Mouse (Mus musculus): ENCODE data around the gene Map3k21.

Map3k21 gene

DNA sequence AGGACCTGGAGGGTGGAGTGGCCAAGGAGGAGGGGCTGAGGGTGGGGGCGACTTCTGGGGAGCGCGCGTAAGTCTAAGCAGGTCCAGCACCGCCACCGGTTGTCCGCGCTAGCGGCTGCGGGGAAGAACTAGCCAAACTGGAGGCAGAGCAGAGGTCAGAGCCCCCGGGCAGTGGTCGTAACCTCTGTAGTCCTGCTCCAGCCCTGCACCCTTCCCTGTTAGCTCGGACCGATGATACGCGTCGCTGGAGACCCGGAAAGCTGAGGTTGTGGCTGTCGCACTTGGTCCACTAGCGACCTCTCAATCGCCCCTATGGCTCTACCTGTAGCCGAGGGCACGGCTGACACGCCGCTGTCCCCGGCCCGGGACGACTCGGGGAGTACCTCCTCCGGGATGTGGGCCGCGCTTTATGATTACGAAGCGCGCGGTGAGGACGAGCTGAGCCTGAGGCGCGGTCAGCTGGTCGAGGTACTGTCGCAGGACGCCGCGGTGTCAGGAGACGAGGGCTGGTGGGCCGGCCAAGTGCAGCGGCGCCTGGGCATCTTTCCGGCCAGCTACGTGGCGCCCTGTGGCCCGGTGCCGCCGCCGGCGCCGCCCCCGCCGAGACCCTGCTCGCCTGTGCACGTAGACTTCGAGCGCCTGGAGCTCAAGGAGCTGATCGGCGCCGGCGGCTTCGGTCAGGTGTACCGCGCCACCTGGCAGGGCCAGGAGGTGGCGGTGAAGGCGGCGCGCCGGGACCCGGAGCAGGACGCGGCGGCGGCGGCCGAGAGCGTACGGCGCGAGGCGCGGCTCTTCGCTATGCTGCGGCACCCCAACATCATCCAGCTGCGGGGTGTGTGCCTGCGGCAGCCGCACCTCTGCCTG, at the start of gene Map3k21:
Gene Map3k21 (plus strand): TSS at position 86 of the 864 bp plus-strand sequence.
- in situ Hi-C loops (cut with MboI, MseI), result no loop called here

DNA sequence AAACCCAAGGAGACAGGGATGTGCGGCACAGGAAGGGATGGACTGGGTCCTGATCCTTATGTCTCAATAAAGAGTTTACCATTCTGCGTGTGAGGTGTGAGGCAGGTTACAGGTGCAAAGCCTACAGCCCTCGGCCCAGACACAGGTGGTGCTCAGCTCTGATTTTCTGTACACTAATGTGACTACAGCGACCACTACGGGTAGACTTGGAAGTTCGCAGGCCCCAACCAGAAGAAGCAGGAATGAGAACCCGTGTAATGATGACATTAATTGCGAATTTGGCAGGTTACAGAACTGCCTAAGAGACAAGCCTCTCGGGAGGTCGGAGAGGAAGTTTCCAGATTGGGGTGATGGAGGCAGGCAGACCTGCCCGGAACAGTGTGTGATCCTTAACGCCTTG, 44.1 kb upstream of the Map3k21 start:
- in situ Hi-C loops (cut with MboI, MseI), result no loop called here

DNA sequence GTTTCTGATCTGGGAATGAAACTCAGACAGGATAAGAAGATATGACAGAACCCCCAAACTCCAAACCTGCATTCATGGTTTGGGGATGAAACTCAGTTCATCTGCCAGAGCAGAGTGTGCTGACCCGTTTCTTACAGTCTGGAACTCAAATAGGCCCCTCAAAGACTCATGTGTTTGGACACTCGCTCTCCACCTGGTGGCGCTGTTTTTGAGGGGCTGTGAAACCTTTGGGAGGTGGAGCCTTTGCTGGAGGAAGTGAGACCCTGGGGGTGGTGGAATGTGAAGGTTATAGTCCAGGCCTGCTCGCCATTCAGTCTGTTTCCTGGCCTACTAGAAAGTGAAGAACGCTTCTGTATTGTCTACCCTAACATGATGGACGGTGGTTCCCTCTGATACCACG, 41.7 kb upstream of the Map3k21 start:
- in situ Hi-C loops (cut with MboI, MseI), result no loop called here

DNA sequence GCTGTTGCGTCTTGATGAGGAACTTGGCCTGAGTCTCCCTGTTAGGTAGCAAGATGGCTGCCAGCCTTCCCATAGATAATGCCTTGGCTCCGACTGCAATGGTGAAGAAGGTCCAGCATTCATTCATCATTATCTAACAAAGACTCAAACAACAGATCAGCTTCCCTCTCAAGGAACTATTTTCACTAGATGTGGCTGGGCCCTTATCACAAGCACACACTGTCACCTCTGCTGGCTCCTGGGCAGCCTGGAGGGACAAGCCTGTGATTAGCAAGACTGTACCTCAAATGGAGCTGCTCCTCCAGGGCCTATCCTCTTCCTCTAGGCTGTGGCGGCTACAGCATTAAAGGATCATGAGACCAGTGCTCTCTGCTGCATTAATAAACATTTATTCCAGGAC, 40.5 kb upstream of the Map3k21 start:
- in situ Hi-C loops (cut with MboI, MseI), result loop anchor here (5.0 kb wide), 1 partner anchor 687 kb away; no protein-coding TSS in a partner anchor

DNA sequence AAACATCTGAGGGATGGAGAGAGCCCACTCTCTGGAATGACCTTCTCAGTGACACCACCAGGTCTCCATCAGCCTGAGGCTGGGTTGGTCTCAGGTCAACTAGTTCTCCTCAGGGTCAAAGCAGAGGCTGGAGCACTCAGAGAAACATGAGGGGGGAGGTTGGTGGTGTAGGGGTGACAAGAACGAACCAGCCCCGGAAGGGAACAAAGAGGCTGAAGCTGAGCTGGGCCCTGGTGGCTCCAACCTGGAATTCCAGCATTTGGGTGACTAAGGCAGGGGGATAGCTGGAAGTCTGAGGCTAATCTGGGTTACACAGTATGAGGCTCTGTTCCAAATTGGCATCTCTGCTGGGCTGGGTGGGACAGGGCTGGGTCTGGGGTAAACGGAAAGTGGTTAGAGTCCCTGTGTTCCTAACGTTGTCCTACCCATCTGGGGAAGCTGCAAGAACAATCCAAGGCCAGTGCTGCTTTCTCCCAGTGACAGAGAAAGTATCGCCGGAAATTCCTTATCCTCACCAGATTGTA, 40.0 kb upstream of the Map3k21 start:
- in situ Hi-C loops (cut with MboI, MseI), result loop anchor here (5.0 kb wide), 1 partner anchor 688 kb away; no protein-coding TSS in a partner anchor

DNA sequence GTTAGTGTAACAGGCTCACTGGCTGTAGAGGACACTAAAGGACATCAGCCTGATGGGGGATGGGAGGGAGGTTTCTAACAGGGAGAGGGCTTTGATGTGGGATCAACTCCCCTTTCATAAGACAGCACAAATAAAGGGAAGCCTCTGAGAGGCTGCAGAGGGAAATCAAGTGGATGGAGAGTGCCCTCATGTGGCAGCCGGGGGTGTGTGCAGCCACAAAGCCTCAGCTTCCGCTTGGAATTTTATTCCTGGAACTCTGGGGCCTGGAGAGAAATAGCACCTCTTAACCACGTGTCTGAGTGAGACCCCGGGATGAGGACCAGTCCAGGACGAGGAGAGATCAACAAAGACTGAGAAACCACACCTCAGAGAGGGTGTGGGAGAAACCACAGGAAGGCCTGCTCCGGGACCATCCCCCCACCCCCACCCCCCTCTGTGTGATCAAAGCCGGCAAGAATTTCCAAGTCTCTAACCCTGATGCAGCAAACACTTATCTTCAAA, 39.4 kb upstream of the Map3k21 start:
- in situ Hi-C loops (cut with MboI, MseI), result loop anchor here (5.0 kb wide), 1 partner anchor 689 kb away; no protein-coding TSS in a partner anchor

DNA sequence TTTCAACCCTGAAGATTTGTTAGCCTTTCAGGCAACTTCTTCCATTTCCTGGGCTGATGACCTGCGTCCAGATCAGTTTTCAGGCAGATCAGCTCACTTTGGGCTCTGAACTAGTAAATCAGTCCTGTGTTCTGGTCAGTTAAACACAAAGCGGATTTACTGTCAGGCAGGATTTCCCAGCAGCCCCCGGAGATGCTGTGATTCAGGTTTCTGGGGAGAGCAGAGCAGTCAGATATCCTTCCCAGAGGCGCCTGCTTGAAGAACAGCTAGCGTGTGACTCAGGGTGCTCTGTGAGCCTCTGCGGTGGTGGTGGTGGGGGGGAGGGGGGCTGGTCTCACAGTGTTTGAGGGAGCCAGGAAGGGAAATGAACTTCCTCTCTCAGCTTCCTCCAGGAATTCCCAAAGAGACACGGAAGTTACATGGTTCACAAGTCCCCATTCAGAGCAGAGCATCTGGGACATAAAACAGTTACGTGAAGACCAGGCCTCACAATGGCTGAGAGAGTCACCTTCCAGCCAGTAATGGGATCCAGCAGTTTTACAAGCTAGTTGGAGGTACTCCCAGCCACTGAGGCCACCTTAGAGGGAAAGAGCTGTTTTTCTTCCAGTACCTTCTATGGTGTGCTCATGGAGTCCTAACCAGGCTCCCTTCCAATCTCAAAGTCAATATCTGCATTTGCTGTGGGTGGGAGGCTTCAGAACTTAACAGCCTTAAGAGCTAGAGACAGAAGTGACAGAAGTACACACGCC, 37.6 kb upstream of the Map3k21 start:
- in situ Hi-C loops (cut with MboI, MseI), result loop anchor here (5.0 kb wide), 1 partner anchor 690 kb away; no protein-coding TSS in a partner anchor

DNA sequence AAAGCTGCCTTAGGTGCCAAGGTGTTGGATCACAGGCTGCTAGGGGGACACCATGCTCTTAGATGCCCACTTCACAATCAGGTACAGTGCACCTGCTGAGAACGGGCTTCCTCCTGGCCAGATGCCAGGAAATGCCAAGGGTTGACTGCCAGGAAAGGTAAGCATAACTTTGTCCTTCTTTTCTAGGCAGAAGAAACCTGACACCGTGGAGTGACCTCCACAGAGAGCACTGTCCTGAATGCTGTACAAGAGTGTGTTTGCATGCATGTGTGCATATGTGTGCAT, 37.1 kb upstream of the Map3k21 start:
- in situ Hi-C loops (cut with MboI, MseI), result loop anchor here (5.0 kb wide), 1 partner anchor 691 kb away; no protein-coding TSS in a partner anchor

DNA sequence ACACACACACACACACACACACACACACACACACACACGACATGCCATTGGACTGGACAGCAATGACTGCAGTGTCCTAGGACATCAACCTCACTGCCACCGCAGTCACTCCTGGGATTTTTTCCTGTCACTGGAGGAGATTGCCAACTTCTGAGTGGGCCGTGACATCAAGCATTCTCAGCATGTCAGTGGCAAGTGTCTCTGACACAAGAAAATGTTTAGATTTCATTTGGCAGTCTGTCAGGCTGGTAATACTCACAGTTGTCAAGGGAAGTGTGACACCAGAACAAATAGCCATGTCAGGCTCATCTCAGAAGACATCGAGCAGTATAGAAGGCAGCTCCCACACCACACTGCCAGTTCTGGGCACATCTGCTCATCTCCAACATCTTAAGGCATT, 29.8 kb upstream of the Map3k21 start:
- in situ Hi-C loops (cut with MboI, MseI), result no loop called here

DNA sequence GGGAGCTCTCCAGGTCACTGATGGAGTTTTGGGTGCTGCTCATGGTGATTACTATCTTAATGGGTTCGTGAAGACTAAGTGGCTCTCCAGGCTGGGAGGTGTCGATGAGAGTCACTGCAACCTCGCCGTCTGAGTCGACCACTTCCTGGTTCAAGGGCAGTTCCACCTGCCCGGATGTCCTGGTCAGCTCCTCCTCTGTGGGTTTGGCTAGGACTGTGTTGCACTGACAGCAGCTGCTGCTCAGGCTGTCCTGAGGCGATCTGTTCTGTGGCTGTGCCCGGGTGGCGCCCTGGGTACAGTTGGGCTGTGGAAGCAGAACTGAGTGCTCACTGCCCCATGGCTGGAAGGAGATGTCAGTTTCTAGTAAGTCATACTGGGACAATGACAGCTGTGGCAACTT, 22.7 kb upstream of the Map3k21 start:
- in situ Hi-C loops (cut with MboI, MseI), result no loop called here

DNA sequence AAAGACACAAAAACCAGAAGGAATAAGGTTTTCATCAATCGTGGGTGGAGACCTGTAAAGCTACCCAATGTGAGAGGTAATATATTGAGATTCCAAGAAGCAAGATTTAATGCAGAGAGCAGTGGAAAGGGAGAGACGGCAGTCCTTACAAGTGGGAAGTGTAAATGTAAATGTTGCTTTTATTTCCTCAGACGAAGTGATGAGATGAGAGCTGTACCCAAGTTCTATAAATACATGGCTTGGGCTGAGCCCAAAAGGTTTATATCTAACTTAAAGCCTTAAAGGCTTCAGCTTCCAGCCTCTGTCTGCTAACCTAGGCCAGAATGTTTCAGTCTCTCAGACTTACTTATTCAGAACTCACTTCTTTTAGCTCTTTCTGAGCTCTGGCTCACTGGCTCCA, 20.3 kb upstream of the Map3k21 start:
- in situ Hi-C loops (cut with MboI, MseI), result no loop called here

DNA sequence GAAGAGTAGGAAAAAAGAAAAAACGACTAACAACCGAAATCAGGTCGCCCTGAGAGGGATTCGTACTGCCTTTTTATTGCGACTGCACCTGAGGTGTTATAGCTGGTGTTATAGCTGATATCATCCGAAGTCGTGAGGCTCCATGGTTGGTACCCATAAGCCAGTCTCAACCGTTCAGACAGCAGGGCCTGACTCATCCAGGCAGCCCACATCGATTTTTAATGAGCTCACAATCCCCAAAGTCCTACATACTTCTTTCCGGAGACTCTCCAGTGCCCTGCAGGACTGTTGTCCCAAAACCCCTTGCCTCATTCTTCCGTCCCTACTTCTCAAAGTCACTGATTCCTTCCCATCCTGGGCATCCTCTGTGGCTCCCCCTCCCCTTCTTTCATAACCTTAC, 12.9 kb upstream of the Map3k21 start:
- in situ Hi-C loops (cut with MboI, MseI), result no loop called here

DNA sequence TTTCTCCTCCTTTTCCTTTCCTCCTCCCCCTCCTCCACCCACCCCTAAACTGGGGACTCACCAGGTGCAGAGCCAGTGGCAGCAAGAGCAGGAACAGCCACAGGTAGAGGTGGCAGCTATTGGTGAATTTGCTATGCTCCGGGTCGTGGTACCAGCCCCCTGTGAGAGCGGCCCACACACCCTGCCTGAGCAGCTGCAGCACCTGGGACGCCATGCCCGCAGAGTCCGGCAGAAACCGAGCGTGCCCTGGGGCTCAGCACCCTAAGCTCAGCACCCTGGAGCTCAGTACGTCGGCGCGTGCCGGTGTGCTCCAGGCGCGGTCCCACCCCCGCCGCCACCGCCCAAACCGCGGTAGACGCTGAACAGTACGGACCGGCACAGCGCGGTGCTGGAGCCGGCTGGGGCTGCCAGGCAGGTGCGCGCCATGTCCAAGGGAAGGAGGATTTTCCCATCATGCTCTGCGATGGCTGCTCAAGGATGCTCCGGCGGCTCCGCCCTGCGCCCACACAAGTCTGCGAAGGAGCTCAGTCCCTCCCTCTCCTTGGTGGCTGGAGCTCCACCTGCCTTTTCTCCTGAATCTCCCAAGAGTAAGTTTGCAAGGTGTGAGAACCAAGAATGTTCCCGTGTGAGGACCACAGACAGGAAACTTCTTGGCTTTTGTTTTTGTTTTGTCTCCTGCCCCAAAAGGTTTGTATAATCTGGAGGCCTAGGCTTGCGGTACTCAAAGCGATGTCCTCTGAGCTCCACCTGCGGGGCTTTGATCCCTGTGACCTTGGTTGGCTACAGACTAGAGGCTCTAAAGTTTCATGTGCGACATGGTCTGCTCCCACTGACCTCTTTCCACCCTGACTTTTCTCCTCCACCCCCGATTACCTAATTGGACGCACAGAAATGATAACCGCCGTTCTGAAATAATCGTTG, 12.1 kb upstream of the Map3k21 start, which contains the start of gene Pcnx2:
Gene Pcnx2 (minus strand): TSS at position 450 of the 921 bp plus-strand sequence.
- in situ Hi-C loops (cut with MboI, MseI), result no loop called here

DNA sequence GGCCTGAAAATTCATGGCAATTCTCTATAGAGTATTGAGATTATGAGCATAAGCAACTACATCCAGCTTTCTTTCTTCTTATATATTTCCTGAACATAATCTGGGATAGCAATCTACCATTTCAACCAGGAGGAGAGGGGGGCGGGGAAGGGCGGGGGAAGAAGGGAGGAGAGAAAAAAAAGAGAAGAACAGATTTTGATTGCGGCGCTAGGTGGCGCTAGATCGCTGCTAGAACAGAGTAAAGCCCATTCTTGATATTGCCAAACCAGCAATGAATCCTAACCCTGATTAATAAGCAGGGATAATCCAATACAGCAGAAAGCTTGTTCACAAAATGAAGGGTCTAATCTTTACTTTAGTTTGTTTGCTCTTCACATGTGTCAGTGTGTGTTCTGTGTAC, 11.4 kb upstream of the Map3k21 start:
- in situ Hi-C loops (cut with MboI, MseI), result no loop called here

DNA sequence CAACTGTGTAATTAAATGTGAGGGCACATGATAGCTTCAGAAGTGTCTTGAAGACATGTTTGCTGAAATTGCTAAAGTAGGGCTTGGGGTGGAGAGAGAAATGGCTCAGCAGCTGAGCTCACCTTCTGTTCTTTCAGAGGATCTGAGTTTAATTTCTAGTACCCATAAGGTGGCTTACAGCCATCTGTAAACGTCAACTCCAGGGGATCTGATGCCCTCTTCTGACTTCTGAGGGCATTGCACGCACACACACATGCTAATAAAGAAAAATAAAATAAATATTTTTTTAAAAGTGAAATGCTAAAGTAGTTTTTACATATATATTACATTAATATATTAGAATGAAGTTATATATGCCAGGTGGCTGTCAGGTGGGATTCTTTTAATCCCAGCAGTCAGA, 9.1 kb upstream of the Map3k21 start:
- in situ Hi-C loops (cut with MboI, MseI), result no loop called here

DNA sequence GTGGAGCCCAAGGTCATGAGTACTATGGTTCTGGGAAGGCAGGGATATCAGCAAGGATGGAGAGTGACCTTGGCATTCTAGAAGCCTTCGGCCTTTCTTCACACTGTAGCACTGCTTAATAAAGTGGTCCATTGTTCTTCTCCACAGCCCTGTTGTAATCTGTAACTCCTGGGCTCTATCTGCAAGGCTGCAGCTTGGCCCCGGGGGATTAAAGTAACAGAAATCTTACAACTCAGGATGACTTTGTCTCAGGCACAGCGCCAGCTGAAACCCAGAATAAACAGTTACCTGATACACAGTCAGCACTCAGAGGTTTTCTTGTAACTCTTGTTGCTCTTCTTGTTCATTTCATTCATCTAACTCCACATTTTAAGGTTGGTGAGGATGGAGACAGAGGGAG, 7.7 kb upstream of the Map3k21 start:
- in situ Hi-C loops (cut with MboI, MseI), result no loop called here

DNA sequence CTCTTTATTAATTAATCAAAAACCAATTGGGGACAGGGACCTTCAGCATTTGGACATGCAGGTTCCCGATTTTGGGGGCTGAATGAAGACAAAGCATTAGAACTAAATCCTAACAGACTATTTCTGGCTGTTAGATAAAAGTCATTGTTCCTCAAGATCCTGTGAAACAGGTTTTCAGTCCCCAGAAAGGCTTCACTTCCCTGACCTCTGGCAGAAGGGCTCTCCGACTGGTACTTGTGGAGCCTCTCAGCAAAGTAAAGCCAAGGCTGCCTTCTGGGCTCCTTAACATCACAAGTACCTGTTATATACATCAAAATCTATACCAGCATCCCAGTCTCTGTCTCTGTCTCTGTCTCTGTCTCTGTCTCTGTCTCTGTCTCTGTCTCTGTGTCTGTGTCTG, 4.9 kb upstream of the Map3k21 start:
- in situ Hi-C loops (cut with MboI, MseI), result no loop called here

DNA sequence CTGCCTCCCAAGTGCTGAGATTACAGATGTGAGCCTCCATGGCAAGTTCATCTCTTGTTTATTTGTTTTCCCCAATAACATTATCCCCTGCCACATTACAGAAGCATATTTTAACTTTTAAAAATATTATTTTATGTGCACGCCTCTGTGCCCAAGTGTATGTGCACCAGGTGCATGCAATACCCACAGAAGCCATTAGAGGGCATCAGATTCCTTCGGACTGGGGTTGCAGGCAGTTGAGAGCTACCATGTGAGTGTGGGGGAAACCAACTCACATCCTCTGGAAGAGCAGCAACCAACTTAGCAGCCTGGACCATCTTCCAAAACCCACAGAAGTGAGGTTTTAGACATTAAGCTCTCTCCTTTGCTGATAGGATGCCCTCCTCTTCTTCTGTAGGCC, 2.9 kb upstream of the Map3k21 start:
- in situ Hi-C loops (cut with MboI, MseI), result no loop called here

DNA sequence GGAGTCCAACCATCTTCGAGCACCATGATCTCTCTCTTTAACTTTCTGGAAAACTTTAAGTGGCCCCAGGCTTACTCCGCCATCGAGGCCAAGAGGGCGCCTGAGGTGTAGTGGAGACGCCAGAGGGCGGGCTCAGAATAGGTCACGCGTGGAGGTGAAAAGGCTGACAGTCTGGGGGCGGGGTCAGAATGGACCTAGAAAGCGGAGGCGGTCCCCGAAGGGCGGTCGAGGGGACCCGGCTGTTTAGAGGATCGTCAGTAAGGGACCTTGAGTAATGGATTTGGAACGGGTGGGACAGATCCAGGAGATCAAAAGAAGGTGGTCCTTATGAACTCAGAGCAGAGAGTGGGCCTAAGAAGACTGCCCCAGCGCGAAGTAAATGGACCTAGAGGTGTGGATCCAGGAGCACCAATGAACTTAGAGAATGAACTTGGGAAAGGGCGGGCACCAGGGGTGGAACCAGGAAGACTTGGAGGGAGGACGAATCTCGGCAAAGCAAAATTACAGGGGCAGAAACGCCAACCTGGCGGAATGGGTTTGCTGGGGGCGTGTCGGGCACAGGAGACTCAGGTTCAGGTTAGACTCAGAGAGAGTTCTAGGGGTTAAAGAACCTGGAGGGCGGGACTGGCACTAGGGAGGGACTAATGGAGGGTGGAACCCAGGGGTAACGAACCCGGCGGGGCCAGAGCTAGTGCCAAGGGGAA, 437 bp upstream of the Map3k21 start:
- in situ Hi-C loops (cut with MboI, MseI), result no loop called here

DNA sequence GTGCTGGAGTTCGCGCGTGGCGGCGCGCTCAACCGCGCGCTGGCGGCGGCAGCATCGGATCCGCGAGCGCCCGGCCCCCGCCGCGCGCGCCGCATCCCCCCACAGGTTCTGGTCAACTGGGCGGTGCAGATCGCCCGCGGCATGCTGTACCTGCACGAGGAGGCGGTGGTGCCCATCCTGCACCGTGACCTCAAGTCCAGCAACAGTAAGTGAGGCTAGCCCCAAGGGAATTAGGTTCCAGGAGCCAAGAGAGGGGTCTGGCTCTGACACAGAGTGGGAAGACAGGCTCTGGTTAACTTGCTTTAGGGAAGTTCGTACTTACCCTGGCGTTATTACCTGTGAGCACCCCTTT, 955 bp downstream of the Map3k21 start:
- in situ Hi-C loops (cut with MboI, MseI), result no loop called here

DNA sequence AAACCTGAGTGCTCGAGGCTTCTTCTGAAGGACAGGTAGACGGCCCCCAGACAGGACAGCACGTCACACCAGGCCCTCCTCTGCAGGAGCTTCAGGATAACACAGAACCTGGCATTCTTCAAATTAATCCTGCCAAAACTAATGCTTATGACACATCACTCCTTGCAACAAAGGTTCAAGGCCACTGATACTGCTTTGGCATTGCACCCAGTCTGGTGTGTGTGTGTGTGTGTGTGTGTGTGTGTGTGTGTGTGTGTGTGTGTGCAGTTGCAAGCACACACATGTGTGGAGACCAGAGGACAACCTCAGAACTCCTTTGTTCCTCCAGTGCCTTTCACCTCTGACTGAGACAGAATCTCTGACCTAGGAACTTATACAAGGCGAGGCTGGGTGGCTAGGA, 3.0 kb downstream of the Map3k21 start:
- in situ Hi-C loops (cut with MboI, MseI), result no loop called here
